Mouse (Mus musculus) heart, postnatal 4 days (tissue): Measurements from ENCODE around the gene Ubald2. TPM values are rescaled to one million over a fixed set of nuclear protein-coding genes. Genes with fewer than 3 reads are reported as not detected.

Experiments used
- DNase-seq: peaks from one replicate; pipeline ENCODE4 v3.0.0; 2021
- total RNA-seq, 2 experiments: library from RNA; stranded (reverse); gene quantifications; 2 replicates each; pipeline ENCODE4 v1.2.3; 2021

The Ubald2 gene
- total RNA-seq, 2 experiments from 2014 or later = 52.8 to 55.5 TPM

GRCm38 (mm10) chr11:116434287-116434966 is 533 bp downstream of the Ubald2 start:
- DNase-seq = peak; percentile 82

- no peak for DNase-seq
These were observed 1.3 kb downstream of the Ubald2 start for GRCm38 (mm10) chr11:116434967-116435752.

- no peak for DNase-seq
These were observed 2.3 kb downstream of the Ubald2 start for GRCm38 (mm10) chr11:116435992-116436724.

GRCm38 (mm10) chr11:116436725-116437331 is 2.9 kb downstream of the Ubald2 start:
- peak; percentile 54 for DNase-seq

- no peak for DNase-seq
These were observed 3.6 kb downstream of the Ubald2 start for GRCm38 (mm10) chr11:116437541-116437940.

- no peak for DNase-seq
These were observed 5.7 kb downstream of the Ubald2 start for GRCm38 (mm10) chr11:116439269-116440240.

GRCm38 (mm10) chr11:116440408-116441068 is 6.6 kb downstream of the Ubald2 start:
- peak; percentile 62 for DNase-seq

- DNase-seq = no peak
These were observed 8.4 kb downstream of the Ubald2 start for GRCm38 (mm10) chr11:116442129-116442866.

- DNase-seq = no peak
These were observed 8.9 kb downstream of the Ubald2 start for GRCm38 (mm10) chr11:116442867-116443177.

- no peak for DNase-seq
These were observed 9.4 kb downstream of the Ubald2 start for GRCm38 (mm10) chr11:116443311-116443710.

GRCm38 (mm10) chr11:116443935-116444334 is 10.0 kb downstream of the Ubald2 start:
- DNase-seq = no peak

GRCm38 (mm10) chr11:116445596-116446307 is 11.9 kb downstream of the Ubald2 start:
- peak; percentile 97 for DNase-seq

GRCm38 (mm10) chr11:116446308-116446887 is 12.5 kb downstream of the Ubald2 start:
- no peak for DNase-seq

- no peak for DNase-seq
These were observed 13.9 kb downstream of the Ubald2 start for GRCm38 (mm10) chr11:116447822-116448221.

- no peak for DNase-seq
These were observed 15.4 kb downstream of the Ubald2 start for GRCm38 (mm10) chr11:116449341-116449740.

- no peak for DNase-seq
These were observed 20.0 kb downstream of the Ubald2 start for GRCm38 (mm10) chr11:116453889-116454288.

GRCm38 (mm10) chr11:116456234-116456633 is 22.3 kb downstream of the Ubald2 start:
- no peak for DNase-seq

- no peak for DNase-seq
These were observed 25.9 kb downstream of the Ubald2 start for GRCm38 (mm10) chr11:116459786-116460185.

GRCm38 (mm10) chr11:116463338-116463737 is 29.4 kb downstream of the Ubald2 start:
- DNase-seq = no peak
